Mouse (Mus musculus) bone marrow, adult 2 months (tissue): Measurements from ENCODE around the gene Gtpbp4.
"Not testable (repeated sequence)": the region's sequence is repeated elsewhere in the genome, so short reads cannot be mapped to it uniquely, and the experiment has no call there.

ENCODE experiments used
- CTCF ChIP-seq: fragments of 200-500 bp; IDR thresholded peaks from 2 replicates; pipeline ENCODE4 v1.5.1; 2011; ENCODE audit warnings: low read length, control low read depth; ENCODE audit not compliant: control insufficient read depth, insufficient read depth
- POLR2A ChIP-seq: fragments of 200-500 bp; IDR thresholded peaks from 2 replicates; pipeline ENCODE4 v1.6.1; 2011; ENCODE audit warnings: low read depth, mild to moderate bottlenecking, control low read depth, low read length, borderline replicate concordance; ENCODE audit not compliant: control insufficient read depth

DNA sequence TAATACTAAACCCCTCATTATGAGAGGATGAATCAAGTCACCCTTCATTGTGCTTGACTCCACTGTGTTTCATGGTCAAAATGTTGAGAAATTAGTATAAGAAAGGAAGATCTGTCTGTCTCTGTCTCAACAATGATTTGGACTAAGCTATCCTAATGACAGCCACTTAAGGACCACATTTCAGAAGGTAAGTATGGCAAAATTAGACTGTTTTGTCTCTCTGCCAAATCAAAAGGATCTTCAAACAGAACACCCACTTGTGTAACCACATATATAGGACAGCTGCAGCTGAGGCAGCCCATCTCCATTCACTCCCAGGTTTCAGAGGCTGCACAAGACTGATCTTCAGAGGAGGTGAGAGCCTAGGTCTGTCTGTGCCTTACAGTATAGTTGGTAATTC is 43.3 kb downstream of the Gtpbp4 start, which contains the start of gene Idi2:
- not testable (repeated sequence) for TF ChIP-seq CTCF, POLR2A
